Mouse (Mus musculus): ENCODE results near the gene 1500011B03Rik.
"Not testable (repeated sequence)": the region's sequence is repeated elsewhere in the genome, so short reads cannot be mapped to it uniquely, and the experiment has no call there.

1500011B03Rik gene

DNA sequence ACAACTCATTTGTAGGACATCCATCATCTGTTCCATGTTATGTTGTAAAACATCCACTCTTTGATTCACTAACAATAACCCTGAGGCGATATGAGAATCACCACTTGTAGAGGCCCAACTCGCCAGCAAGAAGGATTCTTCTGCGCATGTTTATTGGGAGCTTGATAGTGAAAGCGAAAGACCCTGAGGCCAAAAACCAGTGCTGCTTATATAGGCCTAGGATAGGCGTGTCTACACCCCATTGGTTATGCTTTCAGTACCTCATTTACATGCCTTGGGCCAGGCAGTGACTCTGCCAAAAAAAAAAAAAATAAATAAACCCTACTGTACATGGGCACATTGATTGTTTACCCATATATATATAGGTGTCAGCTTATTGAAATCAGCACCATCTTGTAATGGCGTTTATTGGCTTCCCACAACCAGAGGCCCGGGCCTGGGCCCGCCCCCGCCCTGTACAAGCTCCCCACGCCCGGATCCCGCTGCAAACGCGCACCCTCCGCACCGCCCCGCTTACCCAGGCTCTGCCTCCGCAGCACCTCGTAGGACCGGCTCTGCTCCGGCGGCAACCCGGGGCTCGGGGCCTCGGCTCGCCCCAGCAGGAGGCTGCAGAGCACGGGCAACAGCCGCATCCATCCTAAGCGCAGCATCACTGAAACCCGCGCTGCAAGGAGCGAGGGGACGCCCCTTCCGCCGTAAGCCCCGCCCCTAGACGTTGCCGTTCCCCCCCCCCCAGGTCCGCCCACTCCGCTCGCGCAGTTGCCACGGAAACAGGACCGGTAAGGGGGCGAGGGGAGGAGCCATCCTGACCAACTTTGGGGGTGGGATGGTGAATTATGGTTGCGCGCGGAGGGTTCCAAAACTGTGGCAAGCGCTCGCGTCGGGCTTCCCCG, at the start of gene 1500011B03Rik:
1500011B03Rik (minus strand) TSS at position 673 of the 893 bp plus-strand sequence.
- DNase-seq (ENCODE audit: extremely low spot score, low read depth, low spot score): no peak

DNA sequence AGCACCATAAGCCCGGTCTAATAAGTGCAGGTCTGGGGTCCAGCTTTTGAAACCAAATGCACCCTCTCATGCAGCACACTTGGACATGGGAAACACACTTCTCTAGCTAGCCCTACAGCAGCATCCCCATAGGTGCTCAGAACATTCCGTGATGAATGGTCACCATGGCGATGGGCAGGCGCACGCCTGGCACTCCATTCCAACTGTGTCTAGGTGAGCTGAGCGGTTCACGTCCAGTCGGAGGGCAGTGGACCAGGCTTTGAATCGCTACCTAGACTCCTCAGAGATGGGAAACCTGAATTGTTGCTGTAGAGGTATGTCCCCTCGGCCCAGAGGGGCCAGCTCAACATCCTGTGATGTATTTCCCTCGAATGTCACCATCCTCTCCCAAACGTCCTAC, 42.0 kb upstream of the 1500011B03Rik start:
- no peak for DNase-seq (ENCODE audit: extremely low spot score, low read depth, low spot score)

DNA sequence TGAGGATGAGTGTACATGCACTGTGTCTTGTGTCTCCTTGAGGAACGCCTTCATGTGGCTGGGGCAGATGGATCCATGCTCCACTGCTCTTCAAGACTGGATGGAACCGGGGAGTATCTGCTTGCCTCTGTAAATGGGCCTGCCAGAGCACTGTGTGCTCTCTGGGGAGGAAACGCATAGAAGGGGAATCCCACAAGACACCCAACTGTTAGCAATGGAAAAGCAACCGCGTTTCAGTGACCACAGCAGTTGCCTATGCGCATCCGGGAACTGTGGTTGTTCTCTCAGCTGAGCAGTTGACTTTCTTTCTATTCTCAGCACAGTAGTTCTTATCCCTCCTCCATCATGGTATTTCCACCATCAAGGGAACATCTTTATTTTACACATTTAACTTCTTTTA, 41.5 kb upstream of the 1500011B03Rik start:
- DNase-seq (ENCODE audit: extremely low spot score, low read depth, low spot score): no peak

DNA sequence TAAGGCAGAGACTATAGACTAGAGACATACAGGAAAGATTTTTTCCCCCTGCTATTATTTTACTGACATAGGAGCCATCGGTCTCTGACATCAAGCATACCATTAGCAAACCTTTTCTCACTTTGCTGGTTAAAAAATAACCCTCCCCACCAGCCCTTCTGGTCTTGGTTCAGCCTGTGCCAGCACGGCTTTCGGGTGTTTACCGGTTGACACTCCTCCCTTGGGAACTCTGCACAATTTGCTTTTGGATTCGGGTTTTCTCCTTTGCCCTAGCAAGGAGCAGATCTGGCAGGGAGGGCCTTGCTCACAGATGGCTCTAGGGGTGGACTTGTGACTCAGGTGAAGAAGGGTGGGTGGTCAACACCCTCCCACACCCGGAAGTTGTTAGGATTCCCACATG, 38.5 kb upstream of the 1500011B03Rik start:
- no peak for DNase-seq (ENCODE audit: extremely low spot score, low read depth, low spot score)

DNA sequence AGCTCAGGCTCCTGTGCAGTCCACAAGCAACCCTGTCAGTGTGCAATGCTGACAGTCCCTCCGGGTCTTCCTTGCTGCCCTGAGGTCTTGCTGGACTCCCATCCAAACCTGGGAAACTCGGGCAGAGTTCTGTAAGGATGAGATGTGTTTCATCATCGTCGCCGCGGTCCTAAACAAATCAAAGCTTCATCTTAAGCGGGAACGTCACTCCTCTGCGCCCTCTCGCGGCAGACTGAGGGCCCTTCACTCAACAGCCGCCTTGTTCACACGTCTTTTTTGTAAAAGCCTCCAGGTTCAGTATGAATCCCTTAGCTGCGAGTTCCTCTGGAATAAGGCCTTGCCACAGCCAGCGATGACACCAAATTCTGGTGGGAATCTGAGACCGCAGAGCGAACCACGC, 36.0 kb upstream of the 1500011B03Rik start:
- peak; percentile 42 for DNase-seq (ENCODE audit: extremely low spot score, low read depth, low spot score)

DNA sequence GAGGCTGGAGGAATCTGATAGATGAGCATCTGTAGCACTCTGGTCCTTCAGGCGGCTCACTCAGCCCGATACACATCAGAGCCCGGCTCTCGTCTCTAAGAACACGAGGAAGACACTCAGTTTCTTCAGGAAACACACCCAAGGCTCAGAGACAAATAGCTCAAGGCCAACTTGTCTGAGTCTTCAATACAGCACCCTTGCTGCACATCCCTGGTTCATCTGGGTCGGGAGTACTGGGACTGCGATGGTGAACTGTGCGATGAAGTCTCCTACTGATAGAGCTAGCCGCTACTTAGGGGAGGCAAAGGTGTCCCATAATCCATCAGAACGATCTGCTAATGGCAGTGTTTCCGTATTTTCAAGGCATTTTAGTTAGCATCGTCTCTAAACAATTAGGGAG, 35.3 kb upstream of the 1500011B03Rik start, which contains the start of gene Gm9936:
Gm9936 (minus strand) TSS at position 101 of the 400 bp plus-strand sequence.
- DNase-seq (ENCODE audit: extremely low spot score, low read depth, low spot score): no peak

DNA sequence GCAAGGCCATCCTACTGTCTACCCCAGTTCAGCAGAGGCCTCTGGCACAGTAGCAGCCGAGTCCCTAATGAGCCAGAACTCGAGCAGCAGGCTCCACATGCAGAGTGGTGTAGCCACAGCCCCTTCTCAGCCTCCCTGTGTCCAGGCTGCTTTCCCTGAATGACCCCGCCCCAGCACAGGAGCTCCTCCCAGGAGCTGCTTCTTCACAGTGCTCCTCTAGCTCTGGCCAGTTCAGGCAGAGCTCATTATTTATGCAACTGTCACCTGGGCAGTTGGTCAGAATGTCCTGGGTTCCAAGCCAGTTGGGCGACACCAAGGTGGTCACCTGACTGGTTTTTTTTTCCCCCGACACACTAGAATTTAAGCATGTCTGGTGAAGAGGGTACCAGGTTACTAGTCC, 30.1 kb upstream of the 1500011B03Rik start, which contains the start of gene 4930519G04Rik:
4930519G04Rik (plus strand) TSS at position 301 of the 400 bp plus-strand sequence.
- not testable (repeated sequence) for DNase-seq (ENCODE audit: extremely low spot score, low read depth, low spot score)

DNA sequence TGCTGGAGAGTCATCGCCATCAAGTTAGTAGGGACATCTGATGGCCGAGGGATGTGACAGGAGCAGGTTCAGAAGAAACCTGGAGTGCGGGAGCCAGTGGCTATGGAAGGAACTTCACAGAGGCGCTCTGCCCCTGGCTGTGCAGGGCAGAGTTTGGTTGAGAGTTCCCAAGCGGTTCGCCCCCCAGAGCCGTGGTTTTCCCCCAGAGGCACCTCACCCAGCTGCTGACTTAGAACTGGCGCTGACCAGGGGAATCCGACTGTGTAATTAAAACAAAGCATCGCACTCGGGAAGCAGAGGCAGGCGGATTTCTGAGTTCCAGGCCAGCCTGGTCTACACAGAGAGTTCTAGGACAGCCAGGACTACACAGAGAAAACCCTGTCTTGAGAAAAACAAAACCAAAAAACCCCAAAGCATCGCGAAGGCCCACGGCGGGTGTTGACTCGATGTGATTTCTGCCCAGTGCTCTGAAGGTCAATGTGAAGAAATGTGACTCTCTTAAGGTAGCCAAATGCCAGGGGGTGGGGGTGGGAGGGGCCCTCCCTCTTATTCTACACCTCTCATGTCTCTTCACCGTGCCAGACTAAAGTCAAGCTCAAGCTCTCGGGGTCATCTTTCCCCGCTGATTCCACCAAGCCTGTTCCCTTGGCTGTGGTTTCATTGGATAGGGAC, 28.4 kb upstream of the 1500011B03Rik start:
- no peak for DNase-seq (ENCODE audit: extremely low spot score, low read depth, low spot score)

DNA sequence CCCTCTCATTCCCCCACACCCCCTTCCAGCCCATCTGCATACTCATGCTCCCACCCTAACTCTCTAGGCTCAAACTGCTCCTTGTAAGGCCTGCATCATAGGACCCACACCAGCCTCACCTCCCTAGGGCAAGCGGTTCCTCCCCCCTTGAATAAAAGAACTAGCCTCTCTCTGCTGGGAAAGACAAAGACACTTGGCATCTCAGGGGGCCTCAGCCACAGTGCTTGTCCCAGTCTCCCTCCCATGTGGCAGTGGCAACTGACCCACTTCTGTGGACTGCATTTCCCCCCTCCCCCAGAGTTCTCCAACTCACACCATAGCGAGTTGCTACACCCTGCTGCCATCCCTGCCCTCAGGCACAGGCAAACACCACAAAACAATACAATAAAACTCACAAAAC, 21.1 kb upstream of the 1500011B03Rik start:
- not testable (repeated sequence) for DNase-seq (ENCODE audit: extremely low spot score, low read depth, low spot score)

DNA sequence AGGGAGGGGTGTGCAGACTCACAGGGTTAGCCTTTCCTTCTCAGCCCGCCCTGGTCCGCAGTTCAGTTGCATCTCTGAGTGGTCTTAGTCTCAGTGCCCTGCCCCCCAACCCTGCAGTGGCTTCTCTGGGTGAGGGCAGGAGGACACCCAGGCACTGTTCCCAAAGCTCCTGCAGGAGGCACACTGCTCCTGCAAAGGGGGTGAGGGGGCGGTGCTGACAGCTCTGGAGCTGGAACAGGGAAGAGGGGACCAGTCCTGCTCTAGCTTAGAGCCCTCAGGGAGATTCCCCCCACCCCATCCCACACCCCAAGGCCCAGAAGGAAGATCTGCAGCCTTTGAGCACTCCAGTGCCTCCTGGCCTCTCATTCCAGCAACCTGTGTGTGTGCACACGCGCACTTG, 19.4 kb upstream of the 1500011B03Rik start:
- DNase-seq (ENCODE audit: extremely low spot score, low read depth, low spot score): no peak

DNA sequence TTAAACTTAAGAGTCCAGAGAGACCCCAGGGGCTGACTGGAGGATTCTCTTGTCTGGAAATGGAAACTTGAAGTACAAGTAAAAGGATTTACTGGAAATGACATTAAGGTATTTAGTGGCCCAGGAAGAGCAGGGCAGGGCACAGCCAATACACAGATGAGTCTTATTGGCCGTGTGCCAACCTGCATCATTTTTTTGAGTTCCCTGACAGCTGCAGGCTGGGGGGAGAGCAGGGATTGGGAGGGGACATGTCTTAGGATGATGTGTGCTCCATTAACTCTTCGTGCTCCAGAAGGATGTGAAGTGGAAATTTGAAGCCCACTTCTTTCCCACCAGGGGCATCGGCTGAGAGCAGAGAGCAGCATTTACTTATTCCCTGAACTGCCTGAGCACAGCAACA, 18.9 kb upstream of the 1500011B03Rik start:
- not testable (repeated sequence) for DNase-seq (ENCODE audit: extremely low spot score, low read depth, low spot score)

DNA sequence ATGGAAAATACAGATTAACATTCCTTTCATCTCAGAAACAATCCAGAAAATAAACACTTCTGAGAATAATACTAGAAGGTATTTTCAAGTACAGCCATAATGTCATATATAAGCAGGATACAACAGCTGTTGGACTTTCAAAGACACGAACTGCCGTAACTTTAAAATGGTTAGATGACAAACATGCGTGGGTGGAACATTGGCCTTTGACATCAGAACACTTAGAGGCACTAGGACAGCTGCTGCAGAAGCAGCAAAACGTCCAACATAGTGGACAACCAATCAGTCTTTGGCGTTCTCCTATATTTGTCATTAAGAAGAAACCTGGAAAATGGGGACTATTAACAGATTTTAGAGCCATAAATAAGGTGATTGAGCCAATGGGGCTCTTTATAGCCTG, 17.2 kb upstream of the 1500011B03Rik start:
- not testable (repeated sequence) for DNase-seq (ENCODE audit: extremely low spot score, low read depth, low spot score)

DNA sequence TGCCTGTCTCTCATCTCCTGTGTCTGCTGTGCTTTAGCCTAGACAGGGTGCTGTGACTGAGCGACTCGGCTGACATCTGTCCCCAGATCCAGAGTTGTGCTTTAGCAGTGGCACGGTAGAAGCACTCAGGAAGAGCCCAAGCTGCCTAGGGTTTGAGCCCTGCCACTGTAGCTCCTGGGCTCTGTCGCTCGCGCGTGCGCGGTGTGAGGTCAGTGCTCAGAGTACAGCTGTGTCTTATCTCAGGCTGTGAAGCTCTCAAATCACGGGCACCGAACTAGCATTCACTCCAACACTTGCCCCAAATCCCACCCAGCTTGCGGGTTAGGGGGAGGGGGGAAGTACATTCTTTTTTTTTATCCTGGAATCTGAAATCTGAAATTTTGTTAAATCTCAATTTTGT, 13.6 kb upstream of the 1500011B03Rik start:
- DNase-seq (ENCODE audit: extremely low spot score, low read depth, low spot score): no peak

DNA sequence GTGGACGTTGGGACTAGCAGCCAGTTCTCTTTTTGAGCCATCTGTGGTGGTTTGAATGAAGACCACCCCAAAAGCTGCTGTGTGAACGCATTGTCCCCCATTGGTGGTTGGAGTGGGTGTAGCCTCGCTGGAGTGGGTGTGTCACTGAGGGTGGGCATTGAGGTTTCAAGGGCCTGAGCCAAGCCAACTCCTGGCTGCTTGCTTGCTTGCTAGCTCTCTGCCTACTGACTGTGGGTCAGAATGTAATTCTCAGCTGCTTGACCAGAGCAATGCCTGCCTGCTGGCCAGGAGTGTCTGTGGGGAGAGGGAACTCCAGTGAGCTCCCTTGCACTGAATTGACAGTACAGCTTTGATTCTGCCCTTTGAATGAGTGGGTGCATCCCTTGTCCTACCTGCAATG, 6.5 kb upstream of the 1500011B03Rik start:
- DNase-seq (ENCODE audit: extremely low spot score, low read depth, low spot score): no peak

DNA sequence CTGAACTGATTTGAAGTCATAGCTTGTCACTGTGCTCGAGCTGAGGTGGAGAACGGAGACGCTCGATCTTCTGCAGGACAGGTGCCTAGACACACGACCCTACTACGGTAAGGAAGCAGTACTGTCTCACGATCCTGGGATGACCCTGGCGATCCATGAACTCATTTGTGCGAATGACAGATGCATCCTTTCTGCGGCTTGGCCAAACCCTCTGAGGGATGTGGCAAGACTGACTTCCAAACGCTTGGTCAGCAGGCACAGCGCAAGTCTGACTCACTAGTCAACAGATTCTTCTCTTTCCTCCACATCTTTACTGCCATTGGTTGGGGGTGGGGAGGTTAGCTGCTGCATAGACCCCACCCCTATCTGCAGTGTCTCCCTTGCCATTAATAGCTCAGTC, 4.2 kb upstream of the 1500011B03Rik start:
- no peak for DNase-seq (ENCODE audit: extremely low spot score, low read depth, low spot score)

DNA sequence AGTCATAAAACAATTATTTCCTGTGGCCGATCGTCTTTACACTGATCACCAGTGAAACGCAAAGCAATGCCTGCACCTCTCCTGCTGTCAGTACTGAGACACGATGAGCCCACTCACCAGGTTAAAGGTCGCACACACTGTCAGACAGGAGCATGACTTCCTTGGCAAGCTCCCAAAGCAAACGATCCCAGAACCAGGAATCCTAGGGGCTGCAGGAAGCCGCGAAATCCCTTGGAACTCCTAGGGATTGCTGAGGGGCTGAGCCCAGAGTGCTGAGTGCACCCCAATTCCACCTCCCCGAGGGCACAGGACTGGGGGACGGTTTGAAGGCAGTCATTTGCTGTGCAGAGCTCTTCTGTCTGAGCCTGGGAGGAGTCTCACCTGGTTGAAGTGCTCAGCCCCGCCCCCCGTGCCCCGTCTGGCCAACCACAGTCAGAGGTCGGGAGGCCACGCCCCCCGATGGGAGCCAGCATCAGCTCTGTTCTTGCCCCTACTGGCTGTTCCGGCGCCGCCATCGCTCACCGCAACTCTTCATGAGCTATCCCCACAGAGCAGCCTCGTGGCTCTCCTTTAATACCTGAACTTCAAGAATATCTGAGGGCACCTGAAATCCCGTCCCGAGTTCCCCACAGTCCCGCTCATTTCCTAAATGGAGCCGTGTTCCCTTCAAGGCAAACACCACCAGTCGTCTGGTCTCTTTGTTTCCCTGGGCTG, 2.9 kb upstream of the 1500011B03Rik start:
- no peak for DNase-seq (ENCODE audit: extremely low spot score, low read depth, low spot score)

DNA sequence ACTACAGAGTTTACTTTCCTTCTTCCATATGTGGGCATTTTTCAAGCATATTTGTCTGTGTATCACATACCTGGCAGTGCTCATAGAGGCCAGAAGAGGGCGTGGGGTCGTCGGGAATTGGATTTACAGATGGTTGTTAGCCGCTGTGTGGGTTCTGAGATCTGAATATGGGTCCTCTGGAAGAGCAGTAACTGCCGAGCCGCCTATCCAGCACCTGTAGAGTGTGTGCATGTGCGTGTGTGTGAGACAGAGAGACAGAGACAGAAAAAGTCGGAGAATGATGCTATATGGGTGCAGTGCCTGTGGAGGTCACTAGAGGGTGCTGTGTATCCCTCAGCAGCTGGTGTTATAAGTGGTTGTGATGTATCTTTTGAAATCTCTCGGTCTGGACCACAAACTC, 929 bp upstream of the 1500011B03Rik start:
- DNase-seq (ENCODE audit: extremely low spot score, low read depth, low spot score): no peak

DNA sequence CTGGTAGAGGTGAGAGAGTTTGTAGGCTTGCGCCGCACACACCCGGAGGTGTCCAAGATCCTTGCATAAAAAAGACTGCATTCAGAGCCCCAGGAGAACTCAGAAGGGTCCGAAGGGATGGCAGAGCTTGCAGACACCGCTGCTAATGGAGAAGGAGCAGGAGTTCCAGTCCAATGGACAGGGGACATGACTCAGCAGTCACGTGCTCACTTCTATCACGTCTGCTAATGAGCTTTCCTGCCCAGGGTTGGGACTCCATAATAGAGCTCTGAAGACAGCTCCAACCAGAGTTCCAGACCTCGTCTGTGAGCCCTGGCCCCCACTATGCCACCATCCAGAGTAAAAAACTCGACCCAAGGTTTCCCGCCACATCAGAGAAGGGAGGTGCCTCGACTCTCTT, 5.1 kb downstream of the 1500011B03Rik start:
- DNase-seq (ENCODE audit: extremely low spot score, low read depth, low spot score): no peak

DNA sequence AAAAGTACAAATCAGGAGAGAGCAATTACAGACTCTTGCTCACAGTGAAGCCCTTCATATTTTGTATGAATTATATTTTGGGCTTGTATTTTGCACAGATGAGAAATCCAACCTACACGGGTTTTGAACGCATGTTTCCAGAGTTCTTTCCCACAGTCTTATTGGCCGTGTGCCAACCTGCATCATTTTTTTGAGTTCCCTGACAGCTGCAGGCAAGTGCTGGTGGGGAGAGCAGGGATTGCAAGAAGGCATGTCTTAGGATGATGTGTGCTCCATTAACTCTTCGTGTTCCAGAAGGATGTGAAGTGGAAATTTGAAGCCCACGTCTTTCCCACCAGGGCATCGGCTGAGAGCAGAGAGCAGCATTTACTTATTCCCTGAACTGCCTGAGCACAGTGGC, 6.7 kb downstream of the 1500011B03Rik start:
- DNase-seq (ENCODE audit: extremely low spot score, low read depth, low spot score): no peak

DNA sequence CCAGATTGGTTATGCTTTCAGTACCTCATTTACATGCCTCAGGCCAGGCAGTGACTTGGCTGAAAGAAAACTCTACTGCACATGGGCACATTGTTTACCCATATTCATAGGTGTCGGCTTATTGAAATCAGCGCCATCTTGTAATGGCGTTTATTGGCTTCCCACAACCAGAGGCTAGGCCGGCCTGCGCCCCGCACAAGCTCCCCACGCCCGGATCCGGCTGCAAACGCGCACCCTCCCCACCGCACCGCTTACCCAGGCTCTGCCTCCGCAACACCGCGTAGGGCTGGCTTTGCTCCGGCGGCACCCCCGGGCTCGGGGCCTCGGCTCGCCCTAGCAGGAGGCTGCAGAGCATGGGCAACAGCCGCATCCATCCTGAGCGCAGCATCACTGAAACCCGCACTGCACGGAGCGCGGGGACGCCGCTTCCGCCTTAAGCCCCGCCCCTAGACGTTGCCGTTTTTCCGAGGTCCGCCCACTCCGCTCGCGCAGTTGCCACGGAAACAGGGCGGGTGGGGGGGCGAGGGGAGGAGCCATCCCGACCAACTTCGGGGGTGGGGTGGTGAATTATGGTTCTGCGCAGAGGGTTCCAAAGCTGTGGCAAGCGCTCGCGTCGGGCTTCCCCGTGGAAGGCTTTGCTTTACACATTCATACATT, 9.6 kb downstream of the 1500011B03Rik start:
- no peak for DNase-seq (ENCODE audit: extremely low spot score, low read depth, low spot score)

DNA sequence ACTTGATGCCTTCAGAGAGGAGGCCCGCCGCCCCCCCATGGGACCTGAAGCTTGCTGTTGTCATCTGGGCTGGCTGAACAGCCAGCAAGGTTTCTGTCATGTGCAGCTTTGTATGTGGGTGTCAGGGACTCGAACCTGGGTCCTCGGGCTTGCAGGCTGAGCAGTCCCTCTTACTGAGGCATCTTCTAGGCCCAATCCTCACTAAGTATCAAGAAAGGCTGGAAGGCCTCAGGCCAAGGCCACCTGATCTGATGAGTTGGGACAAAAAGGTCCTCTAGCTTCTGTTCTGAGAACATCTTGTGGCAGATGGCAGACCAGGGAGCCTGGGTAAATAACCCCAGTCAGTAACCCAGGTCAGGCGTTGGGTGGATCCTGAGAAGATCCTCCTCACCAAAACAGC, 13.4 kb downstream of the 1500011B03Rik start:
- no peak for DNase-seq (ENCODE audit: extremely low spot score, low read depth, low spot score)
